Mouse (Mus musculus) ovary, postnatal 10 days (tissue): ENCODE measurements around the gene Itga9.

Experiments
- DNase-seq: peaks from one replicate; pipeline ENCODE4 v3.0.0; 2022; ENCODE audit warnings: low spot score

The Itga9 gene

GRCm38 (mm10) chr9:118876902-118877301 is 270.4 kb downstream of the Itga9 start:
- no peak for DNase-seq

- no peak for DNase-seq
Measured at GRCm38 (mm10) chr9:118877365-118878008, 271.0 kb downstream of the Itga9 start.

DNA sequence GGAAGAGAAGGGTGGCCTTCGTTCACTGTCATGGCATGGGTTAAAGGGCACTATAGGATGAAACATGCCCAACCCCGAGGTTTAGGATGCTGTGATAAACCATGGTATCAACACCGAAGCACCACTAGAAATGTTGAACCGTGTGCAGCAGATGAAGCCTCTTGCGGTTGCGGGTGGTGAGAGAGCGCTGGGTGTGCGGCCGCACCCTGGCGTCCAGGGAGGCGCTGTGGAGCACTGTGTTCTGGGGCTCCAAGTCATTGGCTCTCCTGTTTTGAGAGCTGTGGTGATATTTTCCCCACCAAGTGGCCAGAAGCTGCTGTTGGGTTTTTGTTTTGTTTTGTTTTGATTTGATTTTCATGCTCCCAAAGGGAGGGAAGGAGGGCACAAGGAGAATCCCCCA is 272.1 kb downstream of the Itga9 start:
- no peak for DNase-seq

DNA sequence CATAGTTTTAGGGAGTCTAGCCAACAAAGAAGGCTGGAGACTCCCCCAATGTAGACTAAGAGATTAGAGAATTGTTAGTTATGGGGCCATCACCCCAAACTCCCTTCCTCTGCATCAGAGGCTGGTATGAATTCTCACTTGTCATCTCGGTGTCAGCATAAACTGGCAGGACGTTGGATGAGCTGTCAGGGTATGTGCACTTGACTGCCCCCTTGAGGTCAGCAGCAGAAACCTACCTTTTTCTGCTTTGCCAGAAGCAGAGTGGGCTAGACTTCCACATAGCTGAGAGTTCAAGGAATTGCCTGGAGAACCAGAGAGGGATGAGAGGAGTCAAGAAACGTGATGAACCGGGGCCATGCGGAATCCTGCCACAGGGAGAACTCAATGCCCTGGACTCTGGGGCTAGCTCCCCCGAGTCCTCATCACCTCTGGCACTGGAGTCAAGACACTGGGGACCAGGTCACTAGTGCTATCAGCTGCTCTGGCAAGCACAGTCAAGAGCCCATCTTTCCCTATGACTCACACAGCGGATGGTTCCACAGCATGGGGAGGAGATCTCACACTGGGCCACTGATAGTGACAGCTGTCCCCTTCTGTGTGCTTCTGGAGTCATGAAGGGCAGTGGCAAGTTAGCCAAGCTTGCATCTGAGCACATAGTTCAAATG is 274.9 kb downstream of the Itga9 start:
- no peak for DNase-seq

DNA sequence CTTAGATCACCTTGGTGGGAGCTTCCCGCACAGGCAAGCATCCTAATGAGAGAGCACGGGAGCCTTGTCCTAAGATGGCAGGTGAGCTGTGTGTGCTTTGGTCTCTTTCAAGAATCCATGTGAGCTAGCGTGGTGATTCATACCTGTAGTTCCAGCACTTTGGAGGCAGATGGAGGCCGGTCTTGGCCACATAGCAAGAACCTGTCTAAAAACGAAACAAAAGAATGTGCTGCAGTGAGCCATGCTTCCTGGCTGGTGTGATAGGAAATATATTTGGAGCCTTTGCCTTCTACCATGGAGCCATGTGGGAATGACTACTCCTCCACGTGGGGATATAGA is 275.4 kb downstream of the Itga9 start:
- no peak for DNase-seq

GRCm38 (mm10) chr9:118883150-118883549 is 276.7 kb downstream of the Itga9 start:
- DNase-seq = no peak

DNA sequence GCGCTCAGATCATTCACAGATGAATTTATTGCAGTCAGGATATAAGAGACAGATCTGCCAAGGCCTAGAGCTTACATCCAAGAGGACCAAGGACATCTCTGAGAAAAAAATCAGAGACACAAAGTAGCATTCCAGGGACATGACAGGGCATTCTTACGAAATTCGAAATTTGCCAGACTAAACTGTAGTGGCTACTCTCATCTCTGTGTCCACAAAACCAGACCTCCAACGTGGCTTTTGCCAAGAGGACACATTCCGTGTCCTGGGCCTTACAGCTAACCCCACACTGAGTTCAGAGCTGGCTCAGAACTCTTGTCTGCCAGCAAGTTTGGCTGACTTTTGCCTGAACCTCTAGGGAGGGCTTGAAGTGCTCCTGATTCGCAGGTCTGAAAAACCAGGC is 279.3 kb downstream of the Itga9 start:
- no peak for DNase-seq

DNA sequence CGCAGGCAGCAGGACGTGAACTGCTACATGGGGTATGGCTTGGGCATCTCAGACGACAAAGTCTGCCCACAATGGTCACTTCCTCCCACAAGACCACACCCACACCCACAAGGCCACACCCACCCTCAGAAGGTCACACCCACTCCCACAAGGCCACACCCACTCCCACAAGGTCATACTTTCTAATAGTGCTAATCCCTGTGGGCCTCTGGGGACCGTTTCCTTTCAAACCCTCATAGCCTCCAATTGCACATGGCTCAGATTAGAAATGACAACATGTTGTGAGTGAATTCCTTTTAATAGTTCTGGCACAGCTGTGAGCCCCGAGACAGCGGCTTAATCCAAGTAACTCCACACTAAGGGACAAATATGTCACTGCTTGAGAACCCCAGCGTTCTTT is 280.7 kb downstream of the Itga9 start:
- no peak for DNase-seq

GRCm38 (mm10) chr9:118887734-118888133 is 281.2 kb downstream of the Itga9 start:
- DNase-seq = no peak

- DNase-seq = no peak
Measured at GRCm38 (mm10) chr9:118890149-118890548, 283.7 kb downstream of the Itga9 start.

- DNase-seq = no peak
Measured at GRCm38 (mm10) chr9:118890645-118891044, 284.2 kb downstream of the Itga9 start.

- no peak for DNase-seq
Measured at GRCm38 (mm10) chr9:118891068-118891467, 284.6 kb downstream of the Itga9 start.

DNA sequence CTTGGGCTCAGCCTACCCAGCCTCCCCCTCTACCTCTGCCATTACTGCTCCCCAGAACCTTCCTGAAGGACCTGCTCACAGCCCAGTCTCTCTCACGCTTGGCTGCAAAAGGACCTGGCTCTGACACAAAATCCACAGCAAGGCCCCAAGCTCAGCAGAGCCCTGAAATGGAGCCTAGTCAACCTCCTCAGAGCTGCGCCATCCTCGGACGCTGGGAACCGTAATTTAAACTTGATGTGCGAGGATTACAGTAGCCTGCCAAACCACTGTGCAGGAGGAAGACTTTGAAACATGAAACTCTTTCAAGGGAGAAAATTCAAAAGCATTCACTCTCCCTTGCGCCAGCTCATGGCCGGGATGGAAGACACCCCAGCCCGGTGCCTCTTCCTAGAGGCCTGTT is 285.1 kb downstream of the Itga9 start:
- DNase-seq = no peak

- no peak for DNase-seq
Measured at GRCm38 (mm10) chr9:118895101-118895500, 288.6 kb downstream of the Itga9 start.

DNA sequence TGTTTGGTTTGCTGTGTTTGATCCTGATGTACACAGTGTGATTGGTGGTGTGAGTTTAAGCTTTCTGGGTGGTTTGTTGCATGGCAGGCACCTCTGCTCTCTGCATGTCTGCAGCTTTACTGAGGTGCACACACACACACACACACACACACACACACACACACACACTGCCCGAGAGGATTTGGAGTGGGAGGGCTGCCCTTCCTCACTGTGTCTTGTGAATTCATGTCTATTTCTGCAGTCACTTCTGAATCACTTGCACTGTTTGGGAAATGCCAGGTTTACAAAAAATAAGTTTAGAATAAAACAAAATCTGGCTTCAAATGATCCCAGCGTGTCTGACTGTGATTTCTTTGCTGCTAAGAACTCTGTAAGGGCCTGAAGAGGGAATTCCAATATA is 294.2 kb downstream of the Itga9 start:
- no peak for DNase-seq

GRCm38 (mm10) chr9:118901917-118902316 is 295.4 kb downstream of the Itga9 start:
- DNase-seq = no peak

DNA sequence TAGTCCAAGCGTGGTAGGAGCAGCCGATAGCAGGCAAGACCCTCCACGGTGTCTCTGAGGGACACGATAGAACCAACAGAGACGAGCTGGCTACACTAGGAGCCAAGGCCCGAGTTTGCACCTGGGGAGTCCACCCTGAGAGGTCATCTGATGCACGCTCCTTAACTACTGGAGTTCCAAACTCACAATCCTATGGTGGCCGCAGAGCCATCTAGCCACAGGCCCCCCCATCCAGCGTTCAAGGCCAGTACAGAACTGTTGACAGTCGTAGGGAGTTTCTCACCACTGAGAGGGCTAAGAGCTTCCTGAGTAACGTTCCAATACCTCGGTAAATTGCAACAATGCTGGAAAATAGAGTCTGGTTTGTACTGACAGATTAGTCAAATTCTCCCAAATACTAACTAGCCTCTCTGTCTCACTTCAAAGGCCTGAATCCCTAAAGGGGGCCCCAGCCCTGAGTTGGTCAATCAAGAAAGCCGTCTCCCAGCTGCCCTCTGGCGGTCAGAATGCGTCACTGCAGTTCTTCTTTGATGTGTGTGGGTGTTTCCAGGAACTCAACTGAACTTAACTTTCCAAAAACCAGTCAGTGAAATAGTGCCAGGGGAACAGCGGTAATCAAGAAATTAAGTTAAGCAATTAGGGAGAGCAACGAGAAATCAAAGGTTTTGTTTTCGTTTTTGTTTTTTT is 301.6 kb downstream of the Itga9 start:
- DNase-seq = peak; percentile 69

DNA sequence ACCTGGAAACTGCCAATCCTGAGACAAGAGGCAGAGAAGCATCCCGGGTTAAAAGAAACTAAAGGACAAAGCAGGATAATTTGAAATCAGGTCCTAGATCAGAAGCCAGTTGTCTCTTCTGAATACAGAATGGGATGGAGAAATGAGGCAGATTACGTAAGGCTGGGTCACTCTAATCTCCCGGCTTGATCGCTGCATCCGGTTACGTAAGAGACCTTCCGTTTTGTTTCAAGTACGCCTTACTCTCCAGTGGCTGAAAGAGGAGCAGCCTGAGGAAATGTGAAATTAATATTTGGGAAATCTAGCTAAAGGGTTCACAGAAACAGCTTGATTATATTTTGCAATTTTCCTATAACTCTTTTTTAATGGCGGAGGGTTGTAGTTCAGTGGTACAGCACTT is 306.6 kb downstream of the Itga9 start:
- no peak for DNase-seq

- DNase-seq = no peak
Measured at GRCm38 (mm10) chr9:118913613-118914012, 307.1 kb downstream of the Itga9 start.

- no peak for DNase-seq
Measured at GRCm38 (mm10) chr9:118914589-118914988, 308.1 kb downstream of the Itga9 start.

DNA sequence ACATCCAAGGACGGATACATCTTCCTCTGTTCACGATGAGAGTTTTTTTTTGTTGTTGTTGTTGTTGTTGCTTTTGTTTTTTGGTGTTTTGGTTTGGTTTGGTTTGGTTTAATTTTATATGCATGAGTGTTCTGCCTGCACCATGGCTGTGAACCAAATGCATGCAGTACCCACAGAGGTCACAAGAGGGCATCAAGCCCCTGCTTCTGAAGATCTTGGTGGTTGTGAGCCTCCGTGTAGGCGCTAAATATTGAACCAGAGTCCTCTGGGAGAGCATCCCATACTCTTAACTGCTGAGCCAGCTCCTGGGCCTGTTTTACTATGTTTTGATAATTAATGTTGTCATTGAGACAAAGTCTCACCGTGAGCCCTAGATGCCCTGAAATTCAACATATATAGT is 308.8 kb downstream of the Itga9 start:
- DNase-seq = no peak

DNA sequence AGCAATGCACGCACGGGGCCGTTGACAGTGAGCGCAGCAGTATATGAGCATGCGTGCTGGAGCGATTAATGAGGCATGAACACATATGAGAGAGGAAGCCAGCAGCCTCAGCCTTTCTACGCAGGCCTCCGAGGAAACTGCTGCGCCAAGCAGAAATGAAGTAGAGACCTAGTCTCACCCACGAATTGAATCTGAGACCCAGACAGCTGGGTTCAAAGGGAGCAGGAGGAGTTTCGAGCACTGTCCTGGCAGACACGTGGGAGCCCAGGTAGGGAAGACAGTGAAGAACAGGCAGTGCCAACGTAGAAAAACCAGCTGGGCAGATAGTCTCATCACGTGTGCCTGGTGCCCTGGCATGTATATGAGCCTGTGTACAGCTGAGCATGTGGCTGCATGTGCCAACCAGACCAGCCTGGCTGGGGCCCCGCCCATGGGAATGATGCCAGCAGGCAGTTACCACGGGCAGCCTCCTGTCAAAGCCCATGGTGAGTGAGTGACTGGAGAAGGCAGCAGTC is 313.2 kb downstream of the Itga9 start:
- no peak for DNase-seq

DNA sequence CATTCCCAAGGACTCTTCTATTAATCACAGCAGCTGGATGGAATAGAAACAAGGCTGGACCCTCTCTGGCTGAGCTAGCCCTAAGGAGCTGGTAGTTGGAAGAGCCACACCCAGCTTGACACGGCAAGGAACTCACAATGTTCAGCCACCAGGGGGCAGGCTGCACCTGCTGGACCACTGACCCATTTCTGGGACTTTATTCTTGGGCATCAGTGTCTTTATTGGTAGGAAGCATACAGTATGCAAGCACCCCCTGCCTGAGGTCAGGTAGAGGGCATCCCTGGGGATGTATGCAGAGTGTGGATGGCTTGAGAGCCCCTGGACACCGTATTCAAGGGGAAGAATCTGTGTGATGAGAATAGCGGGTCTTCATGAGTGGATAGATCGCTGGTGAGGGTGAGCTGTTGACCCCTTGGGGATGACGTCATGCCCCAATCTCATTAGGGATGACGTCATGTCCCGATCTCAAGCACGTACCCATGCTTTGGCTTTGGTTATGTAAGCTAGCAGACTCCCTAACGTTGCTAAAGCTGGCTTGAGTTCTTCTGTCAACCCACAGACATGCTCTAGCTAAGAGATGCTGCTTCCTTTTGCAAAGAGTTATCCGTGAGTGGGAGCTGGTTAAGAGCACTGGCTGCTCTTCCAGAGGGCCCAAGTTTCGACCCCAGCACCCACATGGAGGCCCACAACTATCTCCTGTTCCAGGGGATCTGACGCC is 314.5 kb downstream of the Itga9 start:
- peak; percentile 69 for DNase-seq
